Mouse (Mus musculus) adrenal gland, postnatal 4 days (tissue): ENCODE results near the gene Sesn1. TPM values are rescaled to one million over a fixed set of nuclear protein-coding genes. Genes with fewer than 3 reads are reported as not detected.
A peak's percentile ranks its signal among the peaks of the same experiment; 100 is the strongest.
"Not testable (repeated sequence)": the region's sequence is repeated elsewhere in the genome, so short reads cannot be mapped to it uniquely, and the experiment has no call there.

ENCODE experiments used
- DNase-seq, 2 experiments: peaks; one replicate each; pipeline ENCODE4 v3.0.0; 2021 to 2022; ENCODE audit warnings: low spot score in 2 of 2, mixed read lengths in 2 of 2
- total RNA-seq, 2 experiments: library from RNA; stranded (reverse); gene quantifications; 2 replicates each; pipeline ENCODE4 v1.2.3; 2021

The Sesn1 gene
- total RNA-seq, 2 experiments from 2014 or later = 31.1 to 35.5 TPM

DNA sequence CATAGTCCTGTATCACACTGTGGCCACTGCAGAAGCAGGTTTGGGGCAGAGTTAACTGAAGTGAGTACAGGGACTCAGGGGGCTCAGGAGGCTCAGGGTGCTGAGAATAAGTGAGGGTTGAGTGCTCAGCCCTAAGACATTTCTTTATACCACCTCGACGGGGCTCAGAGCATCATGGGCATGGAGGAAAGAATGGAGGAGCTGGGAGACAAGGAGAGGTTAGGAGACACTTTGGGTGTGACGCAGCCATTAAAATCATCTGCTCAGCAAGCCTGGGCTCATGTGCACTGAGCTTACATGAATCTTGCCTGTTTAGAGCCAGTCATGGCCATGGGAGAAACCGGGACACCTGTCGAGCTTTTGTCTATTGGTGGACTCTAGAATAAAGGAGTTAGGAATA lies 10.7 kb downstream of the Sesn1 start:
- no peak for DNase-seq

GRCm38 (mm10) chr10:41821171-41821570 lies 11.4 kb downstream of the Sesn1 start:
- no peak for DNase-seq

DNA sequence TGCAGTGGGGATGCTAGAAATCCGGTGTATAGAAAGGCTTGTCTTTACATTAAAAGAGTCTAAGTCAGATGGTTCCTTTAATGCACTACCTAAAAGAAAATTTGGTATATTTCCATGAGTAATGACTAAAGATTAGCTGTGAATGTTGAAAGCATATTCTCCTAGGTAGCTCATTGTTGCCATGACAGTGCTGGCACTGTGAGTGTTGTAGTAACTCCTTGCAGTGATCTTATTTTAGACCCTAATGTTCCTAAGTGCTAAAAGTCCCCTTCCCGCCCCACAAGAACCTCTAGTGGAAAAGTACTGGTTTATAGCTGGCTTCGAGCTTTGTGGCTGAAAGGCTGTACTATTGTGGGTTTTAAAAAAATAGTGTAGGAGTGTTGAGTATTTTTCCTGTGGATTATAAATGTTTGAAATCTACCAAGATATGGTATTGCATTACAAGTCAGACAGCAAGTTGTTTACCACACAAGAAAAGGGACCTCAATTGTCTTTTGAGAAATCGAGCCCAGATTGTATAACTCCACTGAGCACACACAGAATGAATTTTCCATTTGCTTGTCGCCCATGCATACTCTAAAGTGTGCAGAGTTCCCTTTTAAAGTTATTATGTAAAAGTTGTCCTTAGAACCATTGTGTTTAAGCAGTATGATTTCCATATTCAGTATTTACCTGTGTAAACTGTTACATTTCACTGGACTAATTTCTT lies 13.0 kb downstream of the Sesn1 start:
- no peak for DNase-seq

- not testable (repeated sequence) for DNase-seq
These were observed 13.5 kb downstream of the Sesn1 start for GRCm38 (mm10) chr10:41823282-41823675.

- no peak for DNase-seq
These were observed 14.2 kb downstream of the Sesn1 start for GRCm38 (mm10) chr10:41823916-41824315.

DNA sequence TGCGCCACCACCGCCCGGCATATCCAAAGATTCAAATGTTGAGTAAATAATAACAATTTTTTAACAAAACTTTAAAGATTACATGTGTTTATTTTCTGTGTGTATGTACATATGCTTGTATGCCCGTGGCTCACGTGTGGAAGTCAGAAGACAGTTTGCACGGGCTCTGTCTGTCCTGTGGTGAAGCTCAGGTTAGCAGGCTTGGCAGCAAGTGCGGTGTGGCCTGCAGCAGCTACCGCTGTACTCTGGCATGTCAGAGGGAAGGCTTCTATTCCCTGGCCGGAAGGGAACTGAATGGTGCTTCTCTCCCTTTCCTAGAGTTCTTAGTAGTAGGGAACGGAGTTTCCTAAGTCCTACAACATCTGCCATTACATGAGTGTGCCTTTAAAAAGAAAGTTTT lies 15.3 kb downstream of the Sesn1 start:
- DNase-seq = no peak

DNA sequence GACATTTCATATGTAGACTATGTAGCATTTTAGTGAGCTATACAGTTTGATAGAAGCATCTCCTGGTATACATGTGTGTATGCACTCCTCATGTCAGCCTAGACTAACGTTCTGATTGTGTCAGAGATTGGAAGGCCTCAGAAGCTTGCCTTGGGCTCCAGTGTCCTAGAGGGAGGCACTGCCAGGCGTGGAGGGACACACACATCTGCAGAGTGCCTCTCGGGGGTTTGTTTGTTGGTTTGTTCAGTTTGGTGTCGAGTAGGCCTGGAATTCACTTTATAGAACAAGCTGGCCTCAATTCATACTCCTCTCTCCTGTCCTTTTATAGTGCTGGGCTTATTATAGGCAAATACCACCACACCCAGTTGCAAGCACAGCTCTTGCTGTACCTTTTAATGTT lies 16.3 kb downstream of the Sesn1 start:
- DNase-seq = no peak

GRCm38 (mm10) chr10:41826526-41827116 lies 16.9 kb downstream of the Sesn1 start:
- no peak for DNase-seq

- no peak for DNase-seq
These were observed 18.0 kb downstream of the Sesn1 start for GRCm38 (mm10) chr10:41827784-41828183.

GRCm38 (mm10) chr10:41829191-41829590 lies 19.5 kb downstream of the Sesn1 start:
- DNase-seq = no peak

GRCm38 (mm10) chr10:41829980-41830379 lies 20.2 kb downstream of the Sesn1 start:
- DNase-seq = no peak

GRCm38 (mm10) chr10:41830445-41830844 lies 20.7 kb downstream of the Sesn1 start:
- no peak for DNase-seq

DNA sequence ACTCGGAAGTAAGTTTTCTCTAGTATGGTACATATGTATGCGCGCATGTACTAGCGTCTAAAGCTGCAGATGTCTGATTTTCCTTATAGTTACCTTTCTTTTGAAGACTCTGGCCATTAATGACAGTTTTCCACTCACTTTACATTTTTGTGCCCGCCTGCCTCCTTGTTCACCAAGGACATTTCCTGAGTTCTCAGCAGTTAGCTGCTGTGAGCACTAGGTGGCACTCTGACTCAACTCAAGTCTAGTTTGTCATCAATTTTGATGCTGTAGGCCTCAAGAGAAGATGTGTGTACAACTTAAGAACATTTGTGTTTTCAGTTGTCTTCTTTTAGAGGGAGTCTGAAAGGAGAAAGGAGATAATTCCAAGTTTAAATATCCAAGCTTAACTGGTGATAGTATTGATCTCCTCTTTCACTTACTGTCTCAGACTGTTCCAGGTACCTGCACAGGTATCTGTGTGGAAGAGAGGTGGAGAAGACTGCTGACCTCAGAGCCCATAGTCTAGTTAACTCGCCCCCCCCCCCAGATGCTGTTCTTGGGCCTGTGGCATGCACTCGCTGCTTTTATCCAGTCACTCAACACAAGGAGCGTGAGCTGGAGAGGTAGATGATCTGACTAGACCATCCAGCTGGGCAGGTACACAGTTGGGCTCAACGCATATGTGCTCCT lies 21.3 kb downstream of the Sesn1 start:
- peak in 1 of 2 experiments; percentile 32 for DNase-seq

DNA sequence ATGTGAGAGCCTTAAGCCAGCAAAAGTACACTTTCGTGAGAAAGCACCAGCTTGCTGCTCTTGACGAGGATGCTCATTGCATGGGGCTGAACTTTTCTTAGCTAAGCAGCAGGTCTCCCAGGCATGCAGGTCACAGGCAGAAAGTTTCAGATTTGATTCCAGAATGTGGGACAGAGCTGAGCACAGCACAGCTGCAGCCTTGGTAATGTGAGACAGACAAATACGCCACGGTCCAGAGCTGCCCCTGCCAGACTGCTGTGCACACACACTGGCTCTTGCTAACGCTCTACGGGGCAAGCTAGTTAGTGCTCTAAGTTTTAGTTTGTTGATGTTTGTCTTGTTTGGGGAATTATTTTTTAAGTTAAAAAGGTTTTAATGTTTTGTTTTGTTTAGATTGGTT lies 22.5 kb downstream of the Sesn1 start:
- no peak for DNase-seq

GRCm38 (mm10) chr10:41834131-41834530 lies 24.4 kb downstream of the Sesn1 start:
- no peak for DNase-seq

GRCm38 (mm10) chr10:41838911-41839310 lies 29.2 kb downstream of the Sesn1 start:
- DNase-seq = no peak

DNA sequence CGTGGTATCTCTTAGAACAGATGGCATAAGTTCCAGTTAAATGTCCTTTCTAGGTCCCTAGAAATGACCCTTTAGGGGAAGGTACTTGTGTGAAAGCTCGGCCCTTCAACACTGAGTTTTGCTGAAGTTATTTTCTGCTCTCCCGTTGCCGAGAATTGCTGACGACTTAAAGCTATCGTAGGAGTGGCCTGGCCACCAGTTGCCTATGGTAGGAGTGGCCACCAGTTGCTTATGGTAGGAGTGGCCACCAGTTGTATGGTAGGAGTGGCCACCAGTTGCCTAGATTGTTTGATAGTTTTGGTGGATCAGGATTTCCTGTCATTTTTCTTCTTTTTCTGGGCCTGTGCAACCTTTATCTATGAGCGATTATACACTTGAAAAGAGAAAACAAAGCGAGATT lies 38.0 kb downstream of the Sesn1 start:
- DNase-seq = no peak

- no peak for DNase-seq
These were observed 39.0 kb downstream of the Sesn1 start for GRCm38 (mm10) chr10:41848721-41849120.

DNA sequence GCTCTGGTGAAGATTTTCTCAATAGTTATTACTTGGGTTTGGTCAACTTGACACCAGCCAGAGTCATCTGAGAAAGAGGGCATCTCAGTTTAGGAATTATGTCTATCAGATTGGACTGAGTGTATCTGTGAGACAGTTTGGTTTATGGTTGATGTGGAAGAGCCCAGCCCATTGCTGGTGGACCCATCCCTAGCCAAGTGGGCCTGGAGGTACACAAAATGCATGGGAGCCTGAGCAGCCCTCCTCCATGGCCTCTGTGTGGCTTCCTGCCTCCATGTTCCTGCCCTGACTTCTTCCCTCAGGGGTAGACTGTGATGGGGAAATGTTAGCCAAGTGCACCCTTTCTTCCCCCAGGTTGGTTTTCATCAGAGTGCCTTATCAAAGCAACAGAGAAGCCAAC lies 50.1 kb downstream of the Sesn1 start:
- DNase-seq = no peak

DNA sequence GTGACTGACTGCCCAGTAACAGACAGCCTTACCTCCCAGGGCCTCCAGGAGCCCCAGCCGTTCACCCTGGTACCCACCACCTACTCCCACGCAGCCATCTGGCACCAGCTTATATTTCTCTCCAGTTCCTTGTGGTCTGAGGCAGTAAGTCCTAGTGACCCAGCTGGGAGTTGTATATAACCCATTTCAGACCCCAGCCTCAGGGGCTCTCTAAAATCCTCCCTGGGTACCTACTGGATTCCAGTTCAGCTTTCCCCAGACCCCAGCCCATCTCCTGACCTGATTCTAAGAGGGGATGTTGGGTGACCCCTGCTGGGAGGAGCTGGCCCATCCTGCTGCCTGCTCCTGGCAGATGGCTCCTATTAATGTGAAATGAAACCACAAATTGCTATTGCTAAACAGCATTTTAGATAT lies 50.5 kb downstream of the Sesn1 start:
- DNase-seq = no peak

DNA sequence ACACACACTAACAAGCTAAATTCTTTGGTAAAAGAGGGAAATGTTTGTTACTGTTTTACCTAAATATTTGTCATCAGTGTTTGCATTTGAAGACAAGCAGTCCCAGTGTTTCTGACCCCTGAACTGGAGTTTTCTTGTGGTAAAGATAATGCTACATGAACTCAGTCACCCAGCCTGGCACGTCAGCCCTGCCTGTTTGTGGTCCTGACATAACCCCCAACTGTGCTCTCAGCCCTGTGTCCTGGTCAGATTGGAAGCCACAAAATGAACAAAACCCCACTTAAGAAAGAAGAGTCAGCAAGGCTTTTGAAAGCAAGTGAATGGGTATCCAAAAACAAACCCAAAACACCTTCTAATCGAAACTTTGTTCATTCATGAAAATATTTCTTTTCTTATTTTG lies 53.3 kb downstream of the Sesn1 start:
- DNase-seq = no peak

- no peak for DNase-seq
These were observed 56.5 kb downstream of the Sesn1 start for GRCm38 (mm10) chr10:41866069-41866837.
